Mouse (Mus musculus) adrenal gland, adult 18-20 months (tissue): ENCODE data around the gene Efna2. TPM values are rescaled to one million over a fixed set of nuclear protein-coding genes. Genes with fewer than 3 reads are reported as not detected.
"Not testable (repeated sequence)": the region's sequence is repeated elsewhere in the genome, so short reads cannot be mapped to it uniquely, and the experiment has no call there.

Source experiments
- DNase-seq, 2 experiments: peaks; one replicate each; pipeline ENCODE4 v3.0.0; 2021 to 2022; ENCODE audit warnings: low spot score in 2 of 2
- total RNA-seq, 2 experiments: library from RNA; stranded (reverse); gene quantifications; 1 replicate in 1 of 2; 2 replicates in 1 of 2; pipeline ENCODE4 v1.2.3; 2021

Gene Efna2
- total RNA-seq, 2 experiments from 2014 or later, result 1.3 to 2.1 TPM

- DNase-seq, result no peak
Observed at GRCm38 (mm10) chr10:80187739-80188138, 8.5 kb downstream of the Efna2 start.

DNA sequence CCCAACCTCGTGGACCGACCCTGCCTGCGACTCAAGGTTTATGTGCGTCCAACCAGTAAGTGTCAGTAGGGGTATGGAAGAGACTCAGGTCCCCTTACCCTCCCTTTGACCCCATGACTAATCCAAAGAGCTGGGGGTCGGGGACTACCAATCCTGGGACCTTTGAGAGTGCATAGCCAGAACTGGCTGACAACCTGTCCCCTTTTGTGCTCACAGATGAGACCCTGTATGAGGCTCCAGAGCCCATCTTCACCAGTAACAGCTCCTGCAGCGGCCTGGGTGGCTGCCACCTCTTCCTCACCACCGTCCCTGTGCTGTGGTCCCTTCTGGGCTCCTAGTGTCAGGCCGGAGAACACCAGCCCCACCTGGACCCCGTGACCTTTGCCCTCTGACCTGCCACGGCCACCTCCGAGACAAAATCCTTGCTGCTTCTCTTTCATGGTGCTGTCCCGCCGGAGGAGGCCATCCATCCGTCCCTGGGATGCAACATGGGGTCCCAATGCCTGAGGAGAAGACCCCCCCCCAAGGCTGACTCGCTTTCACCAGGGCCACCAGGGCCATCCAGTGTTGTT is 9.3 kb downstream of the Efna2 start:
- no peak for DNase-seq

- DNase-seq, result no peak
Observed at GRCm38 (mm10) chr10:80189999-80190398, 10.7 kb downstream of the Efna2 start.

GRCm38 (mm10) chr10:80190491-80191051 is 11.3 kb downstream of the Efna2 start:
- no peak for DNase-seq

- no peak for DNase-seq
Observed at GRCm38 (mm10) chr10:80193976-80194375, 14.7 kb downstream of the Efna2 start.

GRCm38 (mm10) chr10:80194441-80194840 is 15.2 kb downstream of the Efna2 start:
- DNase-seq, result no peak

DNA sequence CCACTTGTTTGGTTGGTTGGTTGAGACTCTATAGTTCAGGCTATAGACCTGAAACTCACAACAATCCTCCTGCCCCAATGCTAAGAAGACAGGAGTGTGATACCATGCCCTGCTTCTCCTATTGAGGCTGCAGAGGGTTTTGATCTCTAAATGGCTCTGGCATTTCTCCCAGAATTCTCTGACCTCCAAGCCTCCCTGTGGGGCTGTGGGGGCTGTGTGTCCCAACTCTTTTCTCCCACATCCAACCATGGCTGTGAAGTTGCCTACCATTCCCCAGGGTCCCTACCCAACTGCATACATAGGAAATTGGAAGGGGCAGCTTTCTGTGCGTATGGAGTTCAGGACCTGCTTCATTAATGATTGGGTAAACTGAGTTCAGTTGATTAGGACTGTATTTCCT is 16.9 kb downstream of the Efna2 start:
- no peak for DNase-seq

- no peak for DNase-seq
Observed at GRCm38 (mm10) chr10:80196778-80197581, 17.7 kb downstream of the Efna2 start.

GRCm38 (mm10) chr10:80199440-80200008 is 20.2 kb downstream of the Efna2 start:
- peak; percentile 64 to 81 for DNase-seq

- DNase-seq, result no peak
Observed at GRCm38 (mm10) chr10:80200485-80200884, 21.2 kb downstream of the Efna2 start.

- no peak for DNase-seq
Observed at GRCm38 (mm10) chr10:80204055-80204454, 24.8 kb downstream of the Efna2 start.

DNA sequence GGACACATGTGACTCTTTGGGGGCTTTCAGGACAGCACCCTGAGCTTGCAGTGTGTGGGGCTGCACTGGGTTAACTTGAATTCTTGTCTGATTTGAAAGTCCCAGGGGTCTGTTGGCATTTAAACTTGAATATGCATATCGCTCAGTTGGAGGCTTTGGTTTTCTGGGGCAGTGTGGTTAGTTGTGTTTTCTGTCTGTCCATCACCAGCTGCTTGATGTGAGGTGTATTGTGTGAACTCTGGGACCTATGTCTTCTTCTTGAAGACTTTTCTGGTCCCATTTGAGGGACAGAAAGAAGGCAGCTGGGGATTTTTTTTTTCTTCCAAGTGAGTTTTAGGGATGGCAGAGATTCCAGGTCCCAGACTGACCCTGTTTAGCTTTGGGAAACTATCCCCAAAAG is 27.9 kb downstream of the Efna2 start:
- DNase-seq, result no peak

- no peak for DNase-seq
Observed at GRCm38 (mm10) chr10:80207676-80208075, 28.4 kb downstream of the Efna2 start.

DNA sequence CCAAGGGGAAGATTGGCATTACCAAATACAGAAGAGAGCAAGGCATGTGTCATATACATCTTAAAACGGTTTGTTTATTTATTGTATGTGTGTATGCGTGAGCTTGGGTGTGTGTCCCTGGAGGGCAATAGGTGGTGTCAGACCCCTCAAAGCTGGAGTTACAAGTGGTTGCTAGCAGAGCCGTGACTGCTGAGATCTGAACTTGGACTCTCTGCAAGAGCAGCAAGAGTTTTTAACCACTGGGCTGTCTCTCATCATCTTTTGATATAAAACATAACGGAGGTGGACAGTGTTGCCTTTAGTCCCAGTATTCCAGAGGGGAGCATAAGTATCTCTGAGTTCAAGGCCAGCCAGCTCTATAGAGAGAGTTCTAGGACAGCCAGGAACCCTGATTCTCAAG is 29.0 kb downstream of the Efna2 start:
- no peak for DNase-seq

DNA sequence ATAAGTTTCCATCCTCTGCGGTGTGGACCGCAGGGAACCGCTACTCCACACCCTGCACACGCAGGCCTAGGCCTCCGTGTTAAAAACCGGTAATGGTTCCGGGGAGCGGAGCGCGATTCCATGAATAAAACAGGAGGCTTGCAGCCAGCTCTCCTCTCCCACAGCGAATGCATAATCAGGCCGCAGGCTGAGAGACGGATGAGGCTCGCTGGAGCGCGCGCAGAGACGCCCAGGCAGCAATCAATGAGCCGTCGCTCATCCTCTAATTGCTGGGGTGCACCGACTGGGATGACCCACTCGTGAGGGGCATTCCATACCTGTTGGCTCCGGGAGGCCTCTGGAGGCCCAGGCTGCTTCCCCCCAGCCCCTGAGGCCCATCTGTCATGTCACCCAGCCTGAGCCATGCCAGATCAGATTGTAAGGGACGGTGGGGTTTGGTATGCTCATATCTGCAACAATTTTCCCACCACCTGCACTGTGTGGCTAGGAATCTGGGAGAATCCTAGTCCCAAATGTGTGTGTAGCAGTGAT is 29.6 kb downstream of the Efna2 start:
- no peak for DNase-seq

- not testable (repeated sequence) for DNase-seq
Observed at GRCm38 (mm10) chr10:80211547-80212103, 32.3 kb downstream of the Efna2 start.

DNA sequence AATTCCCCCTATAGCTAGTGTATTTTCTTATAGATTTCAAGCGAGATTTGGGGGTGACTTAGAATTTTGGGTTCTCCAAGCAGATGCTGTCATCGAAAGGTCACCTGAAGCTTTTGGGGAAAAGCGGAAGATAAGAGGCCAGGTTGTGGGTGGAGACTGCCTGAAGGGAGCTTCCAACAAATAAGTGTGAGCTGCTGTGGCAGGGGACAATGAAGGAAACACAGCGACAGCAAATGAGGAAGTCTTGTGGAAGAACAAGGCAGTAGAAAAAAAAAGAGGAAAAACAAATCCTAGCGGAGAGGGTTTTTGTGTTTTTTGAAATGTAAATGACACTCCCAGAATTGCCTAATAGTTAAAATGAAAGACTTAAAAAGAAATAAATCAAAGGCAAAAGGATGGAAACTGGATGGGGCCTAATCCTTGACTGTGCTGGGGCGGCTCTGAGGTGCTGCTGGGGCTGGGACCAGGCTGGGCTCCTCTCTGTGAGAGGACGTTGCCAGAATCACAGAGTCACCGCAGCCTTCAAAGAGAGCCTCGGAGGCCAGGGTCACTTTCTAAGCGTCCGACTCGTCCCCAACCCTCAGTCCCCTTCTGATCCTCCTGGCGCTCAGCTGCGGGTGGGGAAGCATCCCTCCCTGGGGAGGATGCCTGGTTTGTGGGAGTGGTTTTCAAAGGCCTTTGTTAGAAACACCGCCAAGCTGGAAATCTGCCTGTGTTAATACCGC is 35.9 kb downstream of the Efna2 start:
- DNase-seq, result no peak

DNA sequence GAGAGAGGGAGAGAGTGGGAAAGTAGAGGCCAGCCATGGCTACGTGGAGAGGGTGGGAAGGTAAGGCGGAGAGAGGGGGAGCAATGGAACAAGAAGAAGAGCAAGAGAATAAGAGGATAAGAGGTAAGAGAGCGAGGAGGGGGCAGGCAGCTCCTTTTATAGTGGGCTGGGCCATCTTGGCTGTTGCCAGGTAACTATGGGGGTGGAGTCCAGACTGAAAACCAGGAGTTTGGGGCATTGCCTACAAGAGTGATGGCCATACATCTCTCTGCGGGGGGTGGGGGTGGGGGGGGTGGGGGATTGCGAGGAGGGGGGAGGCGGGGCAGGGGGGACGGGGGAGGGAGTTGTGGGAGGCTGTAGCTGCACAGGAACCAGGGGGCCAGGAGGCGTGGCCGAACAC is 41.4 kb downstream of the Efna2 start:
- no peak for DNase-seq

DNA sequence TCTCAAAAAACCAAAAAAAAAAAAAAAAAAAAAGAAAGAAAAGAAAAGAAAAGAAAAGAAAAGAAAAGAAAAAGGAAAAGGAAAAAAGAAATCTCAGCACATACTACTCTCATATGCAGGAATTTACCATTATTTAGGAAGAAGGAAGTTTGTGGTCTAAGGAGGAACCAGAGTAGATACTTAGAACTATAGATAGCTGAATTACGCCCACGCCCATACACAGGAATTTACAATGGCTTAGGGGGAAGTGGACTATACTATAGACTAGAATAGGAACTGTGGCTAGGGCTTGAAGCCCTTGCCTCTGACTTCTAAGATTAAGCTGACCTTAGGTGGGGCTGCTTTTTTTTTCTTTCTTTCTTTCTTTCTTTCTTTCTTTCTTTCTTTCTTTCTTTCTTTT is 43.9 kb downstream of the Efna2 start:
- DNase-seq, result not testable (repeated sequence)

DNA sequence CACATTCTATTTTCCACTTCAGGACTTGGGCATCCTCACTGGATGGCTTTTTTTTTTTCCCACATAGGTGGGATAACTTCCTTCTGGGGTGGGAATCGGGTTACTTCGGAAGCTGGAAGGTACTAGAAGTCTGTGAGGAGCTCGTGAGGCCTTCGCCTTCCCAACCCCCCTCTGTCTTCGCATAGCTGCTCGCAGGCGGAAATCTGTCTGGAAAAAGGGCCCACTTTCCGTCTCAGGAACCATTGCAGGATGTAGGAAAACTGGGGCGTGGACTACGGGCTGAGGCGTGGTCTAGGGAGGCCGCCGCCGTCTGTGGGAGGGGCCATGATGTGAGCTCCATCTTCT is 46.8 kb downstream of the Efna2 start:
- DNase-seq, result no peak
